Mouse (Mus musculus) frontal cortex, postnatal 10 days (tissue): ENCODE results near the gene Npff.

Source experiments
- DNase-seq, 2 experiments: peaks; one replicate each; pipeline ENCODE4 v3.0.0; 2022; ENCODE audit warnings: low spot score in 2 of 2, mixed read lengths in 1 of 2

The Npff gene

GRCm38 (mm10) chr15:102503924-102504782 lies 20.6 kb downstream of the Npff start:
- no peak for DNase-seq

- DNase-seq = no peak
Observed at GRCm38 (mm10) chr15:102503447-102503846, 21.3 kb downstream of the Npff start, which contains the start of gene Gm10337. Gene Gm10337 (plus strand): TSS chr15:102503722.

DNA sequence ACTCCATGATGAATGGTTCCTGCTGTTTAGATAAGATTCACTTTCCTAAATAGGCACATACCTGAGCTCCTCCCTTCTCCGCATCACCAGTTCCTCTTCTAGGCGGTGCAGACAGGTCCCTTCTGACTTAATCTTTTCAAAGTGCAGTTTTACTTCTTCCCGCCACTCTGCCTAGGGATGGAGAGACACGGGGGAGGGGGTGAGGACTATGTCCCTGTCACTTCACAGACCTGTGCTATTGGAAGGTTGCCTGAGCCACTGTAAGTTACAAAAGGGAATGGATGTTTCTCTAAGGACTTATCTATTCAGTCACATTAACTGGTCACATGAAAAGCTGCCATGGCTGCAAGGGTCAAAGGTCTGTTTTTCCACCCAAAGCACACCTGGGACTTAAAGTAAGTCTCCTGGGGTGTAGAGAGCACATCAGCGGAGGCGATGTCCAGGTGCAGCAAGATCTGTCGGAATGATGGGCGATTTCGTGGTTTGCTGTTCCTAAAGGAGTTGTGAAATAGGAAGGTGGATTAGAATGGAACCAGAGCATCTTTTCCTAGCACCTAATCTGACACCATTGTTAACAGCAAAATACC lies 22.4 kb downstream of the Npff start:
- no peak for DNase-seq

DNA sequence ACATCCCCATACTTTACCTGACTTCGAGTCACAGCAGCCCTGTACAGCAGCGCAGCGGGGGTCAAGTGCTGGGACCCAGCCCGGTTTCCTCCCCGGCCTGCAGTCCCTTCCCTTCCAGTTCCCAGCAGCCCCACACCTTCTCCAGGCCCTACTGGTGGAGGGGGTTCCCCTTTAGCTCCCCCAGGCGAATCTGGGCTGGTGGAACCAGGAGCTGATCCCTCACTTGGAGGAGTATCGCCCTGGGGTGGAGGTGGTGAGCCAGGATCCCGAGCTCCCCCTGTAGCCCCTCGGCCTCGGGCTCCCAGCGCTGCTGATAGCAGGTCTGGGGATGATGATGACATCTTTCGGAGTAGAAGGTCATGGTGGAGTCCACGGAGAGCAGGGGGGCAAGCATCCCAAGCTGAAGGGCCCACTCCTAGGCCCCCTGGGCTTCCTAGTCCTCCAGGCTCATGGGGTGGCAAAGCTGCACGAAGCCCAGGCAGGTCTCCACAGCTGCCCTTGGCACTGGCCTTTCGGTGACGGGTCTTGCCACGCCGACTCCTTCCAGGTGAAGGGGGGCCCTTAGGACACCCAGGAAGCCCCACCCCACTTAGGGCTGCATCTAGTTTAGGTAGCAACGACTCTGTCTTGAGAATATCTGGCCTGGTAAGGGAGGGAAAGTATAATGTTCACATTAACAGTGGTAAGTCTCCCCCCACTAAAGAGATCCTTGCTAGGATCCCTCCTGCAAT lies 23.5 kb downstream of the Npff start:
- DNase-seq = no peak

DNA sequence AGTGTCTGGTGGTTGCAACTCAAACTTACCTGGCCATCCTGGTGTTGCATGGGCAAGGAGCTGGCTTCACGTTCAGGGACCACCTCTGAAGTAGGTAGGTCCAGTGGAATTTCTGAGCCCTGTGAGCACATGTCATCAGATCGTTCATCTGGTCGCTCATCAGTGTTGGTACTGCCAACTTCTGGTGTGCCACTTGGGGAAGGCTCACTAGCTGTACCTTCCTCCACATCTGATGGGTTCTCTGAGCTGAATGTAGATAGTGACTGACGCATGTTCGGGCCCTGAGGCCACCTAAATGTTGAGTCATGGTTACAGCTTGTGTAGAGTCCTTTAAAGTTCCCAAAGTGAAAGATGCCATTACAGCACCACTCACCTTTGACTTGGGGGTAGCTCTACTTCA lies 24.3 kb downstream of the Npff start:
- DNase-seq = no peak

- DNase-seq = no peak
Observed at GRCm38 (mm10) chr15:102499851-102500250, 24.9 kb downstream of the Npff start.

DNA sequence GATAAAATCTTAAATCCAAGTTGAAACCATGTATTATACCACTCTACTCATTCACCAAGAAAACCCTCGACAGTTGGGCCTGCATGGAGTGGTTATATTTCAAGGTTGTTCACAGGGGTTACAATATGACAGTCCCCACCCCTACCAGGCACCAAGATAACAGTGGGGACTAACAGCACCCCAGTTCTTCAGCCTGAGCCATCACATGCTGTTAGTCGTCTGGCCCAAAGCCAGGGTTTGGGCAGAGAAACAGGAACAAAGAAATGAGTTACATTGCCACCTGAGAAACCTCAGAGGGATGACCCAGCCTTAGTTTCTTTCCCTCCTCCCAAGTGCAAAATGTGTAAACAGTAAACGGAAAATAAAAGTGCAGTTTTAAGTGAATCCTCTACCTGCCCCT lies 25.4 kb downstream of the Npff start:
- no peak for DNase-seq

DNA sequence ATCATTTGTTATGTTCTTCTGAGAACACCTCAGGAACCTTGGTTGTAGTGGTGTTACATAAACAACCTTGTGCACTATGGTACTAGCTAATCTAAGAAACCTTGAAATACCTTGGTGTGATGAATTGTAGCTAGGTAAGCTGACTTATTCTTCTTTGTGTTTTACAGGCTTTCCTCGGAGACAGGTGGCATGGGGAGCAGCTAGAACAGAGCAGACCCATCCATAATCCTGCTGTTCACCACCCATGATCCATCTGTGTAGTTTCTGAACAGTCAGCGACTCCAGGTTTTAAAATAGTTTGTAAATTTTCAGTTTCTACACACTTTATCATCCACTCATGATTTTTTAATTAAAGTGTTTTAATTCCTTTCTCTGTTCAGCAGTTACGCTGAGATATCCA lies 26.4 kb downstream of the Npff start:
- DNase-seq = no peak

DNA sequence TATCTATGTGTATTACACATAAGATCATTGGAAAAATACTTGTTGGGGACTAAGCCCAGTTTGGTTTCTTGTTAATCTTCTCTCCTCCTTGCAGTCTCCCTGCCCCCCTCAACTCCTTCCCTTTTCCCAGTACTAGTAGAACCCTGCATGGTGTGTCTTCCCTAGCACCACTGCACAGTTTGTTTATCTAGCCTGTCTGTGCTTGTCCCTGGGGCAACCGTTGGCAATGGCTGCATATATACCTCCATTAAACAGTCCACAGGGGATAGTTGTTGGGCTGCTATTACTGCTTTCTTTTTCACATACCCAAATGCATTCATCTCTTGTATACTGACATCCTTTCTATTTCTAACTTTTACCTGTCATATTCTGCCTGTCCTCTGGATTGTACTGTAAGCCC lies 37.1 kb downstream of the Npff start:
- no peak for DNase-seq

DNA sequence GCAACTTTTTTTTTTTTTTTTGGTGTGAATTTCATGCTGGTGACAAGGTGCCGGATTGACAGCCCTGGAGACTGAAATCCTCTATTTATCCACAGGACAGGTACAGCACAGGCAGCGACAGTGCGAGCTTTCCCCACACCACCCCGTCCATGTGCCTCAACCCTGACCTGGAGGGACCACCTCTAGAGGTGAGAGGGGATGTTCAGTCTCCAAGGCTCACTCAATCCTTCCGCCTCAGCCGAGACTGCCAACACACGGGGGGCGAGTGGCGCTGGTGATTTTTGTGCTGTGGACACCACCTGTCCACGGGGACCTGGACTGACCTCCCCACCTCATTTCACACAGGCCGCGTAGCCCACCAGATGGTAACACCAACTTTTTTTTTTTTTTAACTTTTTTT lies 38.9 kb downstream of the Npff start:
- DNase-seq = no peak

- DNase-seq = no peak
Observed at GRCm38 (mm10) chr15:102483136-102483535, 41.6 kb downstream of the Npff start.

- no peak for DNase-seq
Observed at GRCm38 (mm10) chr15:102474520-102474919, 50.2 kb downstream of the Npff start.
